Mouse (Mus musculus): ENCODE measurements around the gene Rbm47. TPM values are rescaled to one million over a fixed set of nuclear protein-coding genes. Genes with fewer than 3 reads are reported as not detected.
A peak's percentile ranks its signal among the peaks of the same experiment; 100 is the strongest.

Gene Rbm47
- polyA plus RNA-seq, 1 experiment from 2014 or later, result 7.8 TPM

- ATAC-seq (ENCODE audit: low FRiP score), result no peak
- peaks cover 58% of the 10 kb centered on the region for H3K27me3 ChIP-seq
Measured at GRCm38 (mm10) chr5:66153486-66153885, 19.4 kb downstream of the Rbm47 start.

GRCm38 (mm10) chr5:66151301-66152188, 21.4 kb downstream of the Rbm47 start:
- ATAC-seq (ENCODE audit: low FRiP score), result peak; percentile 57; the same call in 1 of the 2 replicates
- Histone ChIP-seq H3K27ac (0 out of 2 replicates have a peak overlapping the region, but pooled peaks have one; percentile 55), H3K4me1 (replicated peaks) (peaks cover 15% of the 10 kb centered on the region), H3K27me3 (peaks cover 67% of the 10 kb centered on the region), H3K36me3 (no peaks in the 10 kb centered on the region), H3K9me3 (no peaks in the 10 kb centered on the region), H3K9ac (peak overlapping the region; percentile 68), H3K4me2 (peak overlapping the region; percentile 70), H3K4me3 (peak overlapping the region; percentile 42)
- 8% methylated on average over 37 of the region's 37 CpGs for WGBS

More at GRCm38 (mm10) chr5:66153486-66153885, 19.4 kb downstream of the Rbm47 start:
- H3K4me2 ChIP-seq, result no peak overlapping the region
- H3K4me3 ChIP-seq, result no peak overlapping the region
- no peaks in the 10 kb centered on the region for H3K36me3 ChIP-seq
- H3K4me1 ChIP-seq (replicated peaks), result peaks cover 15% of the 10 kb centered on the region
- no peak overlapping the region for H3K9ac ChIP-seq
- H3K9me3 ChIP-seq, result no peaks in the 10 kb centered on the region
- no peak overlapping the region for H3K27ac ChIP-seq
- 30% methylated on average over 5 of the region's 5 CpGs for WGBS

GRCm38 (mm10) chr5:66150706-66151300, 22.1 kb downstream of the Rbm47 start:
- under 1% methylated on average over 43 of the region's 43 CpGs for WGBS
- Histone ChIP-seq H3K36me3 (no peaks in the 10 kb centered on the region), H3K4me2 (peak overlapping the region; percentile 70), H3K9me3 (no peaks in the 10 kb centered on the region), H3K27ac (0 out of 2 replicates have a peak overlapping the region, but pooled peaks have one; percentile 55), H3K4me3 (peak overlapping the region; percentile 42), H3K27me3 (peaks cover 67% of the 10 kb centered on the region), H3K9ac (peak overlapping the region; percentile 68), H3K4me1 (replicated peaks) (peaks cover 15% of the 10 kb centered on the region)
- peak; percentile 65 for ATAC-seq (ENCODE audit: low FRiP score)

GRCm38 (mm10) chr5:66150106-66150705, 22.7 kb downstream of the Rbm47 start:
- peak overlapping the region; percentile 42 for H3K4me3 ChIP-seq
- H3K4me1 ChIP-seq (replicated peaks), result peaks cover 15% of the 10 kb centered on the region
- no peaks in the 10 kb centered on the region for H3K9me3 ChIP-seq
- H3K9ac ChIP-seq, result peak overlapping the region; percentile 68; the same call in 1 of the 2 replicates
- H3K27ac ChIP-seq, result no peak overlapping the region
- H3K4me2 ChIP-seq, result peak overlapping the region; percentile 70
- H3K36me3 ChIP-seq, result no peaks in the 10 kb centered on the region
- ATAC-seq (ENCODE audit: low FRiP score), result no peak
- H3K27me3 ChIP-seq, result peaks cover 67% of the 10 kb centered on the region
- 2% methylated on average over 18 of the region's 18 CpGs for WGBS

- no peak overlapping the region for H3K9ac ChIP-seq
- no peak overlapping the region for H3K4me2 ChIP-seq
- 37% methylated on average over 3 of the region's 3 CpGs for WGBS
- peaks cover 67% of the 10 kb centered on the region for H3K27me3 ChIP-seq
- H3K4me1 ChIP-seq (replicated peaks), result peaks cover 15% of the 10 kb centered on the region
- H3K36me3 ChIP-seq, result no peaks in the 10 kb centered on the region
- H3K27ac ChIP-seq, result no peak overlapping the region
- 0 out of 2 replicates have a peak overlapping the region, but pooled peaks have one; percentile 42 for H3K4me3 ChIP-seq
- H3K9me3 ChIP-seq, result no peaks in the 10 kb centered on the region
- ATAC-seq (ENCODE audit: low FRiP score), result no peak
Measured at GRCm38 (mm10) chr5:66149571-66149970, 23.3 kb downstream of the Rbm47 start.

GRCm38 (mm10) chr5:66149111-66149510, 23.8 kb downstream of the Rbm47 start:
- Histone ChIP-seq H3K4me1 (replicated peaks) (peaks cover 15% of the 10 kb centered on the region), H3K27me3 (peaks cover 65% of the 10 kb centered on the region), H3K36me3 (no peaks in the 10 kb centered on the region), H3K4me2 (no peak overlapping the region), H3K27ac (no peak overlapping the region), H3K4me3 (no peak overlapping the region), H3K9me3 (no peaks in the 10 kb centered on the region), H3K9ac (no peak overlapping the region)
- ATAC-seq (ENCODE audit: low FRiP score), result no peak
- WGBS, result 72% methylated on average over 2 of the region's 2 CpGs

- Histone ChIP-seq H3K4me3 (no peak overlapping the region), H3K27me3 (peaks cover 47% of the 10 kb centered on the region), H3K9ac (no peak overlapping the region), H3K4me1 (replicated peaks) (peaks cover 15% of the 10 kb centered on the region), H3K4me2 (no peak overlapping the region), H3K27ac (no peak overlapping the region), H3K36me3 (no peaks in the 10 kb centered on the region), H3K9me3 (no peaks in the 10 kb centered on the region)
- no peak for ATAC-seq (ENCODE audit: low FRiP score)
- WGBS, result 99% methylated on average over 3 of the region's 3 CpGs
Measured at GRCm38 (mm10) chr5:66147313-66147712, 25.6 kb downstream of the Rbm47 start.

GRCm38 (mm10) chr5:66145583-66145982, 27.3 kb downstream of the Rbm47 start:
- H3K4me3 ChIP-seq, result no peak overlapping the region
- WGBS, result 89% methylated on average over 5 of the region's 5 CpGs

GRCm38 (mm10) chr5:66143093-66144032, 29.6 kb downstream of the Rbm47 start:
- H3K4me1 ChIP-seq (replicated peaks), result no peaks in the 10 kb centered on the region
- no peaks in the 10 kb centered on the region for H3K36me3 ChIP-seq
- no peak overlapping the region for H3K4me3 ChIP-seq
- H3K4me2 ChIP-seq, result no peak overlapping the region
- no peak overlapping the region for H3K27ac ChIP-seq
- WGBS, result 87% methylated on average over 14 of the region's 14 CpGs
- H3K9me3 ChIP-seq, result no peaks in the 10 kb centered on the region
- ATAC-seq (ENCODE audit: low FRiP score), result no peak
- H3K9ac ChIP-seq, result no peak overlapping the region
- H3K27me3 ChIP-seq, result peaks cover 8% of the 10 kb centered on the region

More at GRCm38 (mm10) chr5:66145583-66145982, 27.3 kb downstream of the Rbm47 start:
- peaks cover 4% of the 10 kb centered on the region for H3K4me1 ChIP-seq (replicated peaks)
- H3K9me3 ChIP-seq, result no peaks in the 10 kb centered on the region
- peaks cover 30% of the 10 kb centered on the region for H3K27me3 ChIP-seq
- no peaks in the 10 kb centered on the region for H3K36me3 ChIP-seq
- no peak overlapping the region for H3K4me2 ChIP-seq
- no peak for ATAC-seq (ENCODE audit: low FRiP score)
- no peak overlapping the region for H3K9ac ChIP-seq
- no peak overlapping the region for H3K27ac ChIP-seq

GRCm38 (mm10) chr5:66141474-66141873, 31.4 kb downstream of the Rbm47 start:
- H3K4me3 ChIP-seq, result no peak overlapping the region
- H3K36me3 ChIP-seq, result no peaks in the 10 kb centered on the region
- no peak for ATAC-seq (ENCODE audit: low FRiP score)
- 0 out of 2 replicates have a peak, but pooled peaks cover 3% of the 10 kb centered on the region for H3K27me3 ChIP-seq
- no peaks in the 10 kb centered on the region for H3K4me1 ChIP-seq (replicated peaks)
- no peak overlapping the region for H3K9ac ChIP-seq
- no peak overlapping the region for H3K27ac ChIP-seq
- H3K4me2 ChIP-seq, result no peak overlapping the region
- 85% methylated on average over 4 of the region's 4 CpGs for WGBS
- no peaks in the 10 kb centered on the region for H3K9me3 ChIP-seq

GRCm38 (mm10) chr5:66139634-66140295, 33.2 kb downstream of the Rbm47 start:
- no peak overlapping the region for H3K4me2 ChIP-seq
- 51% methylated on average over 6 of the region's 6 CpGs for WGBS
- H3K27ac ChIP-seq, result no peak overlapping the region
- 0 out of 2 replicates have a peak, but pooled peaks cover 3% of the 10 kb centered on the region for H3K27me3 ChIP-seq
- no peaks in the 10 kb centered on the region for H3K4me1 ChIP-seq (replicated peaks)
- H3K4me3 ChIP-seq, result no peak overlapping the region
- H3K9ac ChIP-seq, result no peak overlapping the region
- H3K36me3 ChIP-seq, result no peaks in the 10 kb centered on the region
- H3K9me3 ChIP-seq, result no peaks in the 10 kb centered on the region
- ATAC-seq (ENCODE audit: low FRiP score), result no peak
